Mouse (Mus musculus): Measurements from ENCODE around the gene Srcap. TPM values are rescaled to one million over a fixed set of nuclear protein-coding genes. Genes with fewer than 3 reads are reported as not detected.

Gene Srcap
- polyA plus RNA-seq, 1 experiment, result 98.5 TPM

- H3K4me1 ChIP-seq (ENCODE audit: control insufficient read depth, insufficient read depth, low read length), result no peaks in the 10 kb centered on the region
- H3K27ac ChIP-seq (ENCODE audit: control insufficient read depth, insufficient read depth, low read depth, low read length, poor library complexity), result no peak overlapping the region
- no peak for TF ChIP-seq POLR2A (IDR thresholded peaks at IDR 0.05; ENCODE audit: borderline replicate concordance, control insufficient read depth, low read depth, low read length)
- H3K4me3 ChIP-seq (replicated peaks; ENCODE audit: control insufficient read depth, low read depth, low read length), result no peak overlapping the region
- WGBS, result 64% methylated on average over 6 of the region's 6 CpGs
Observed at GRCm38 (mm10) chr7:127607150-127607549, 95.4 kb downstream of the Srcap start.

Other genes with a start within 250 kb of the Srcap start
- 28.4 and 64.7 TPM in 2 replicates for gene Sephs2, start 237.9 kb upstream of the Srcap start, polyA plus RNA-seq (2011; ENCODE audit: insufficient read depth, insufficient read length, low replicate concordance, missing spikeins)
- 11.9 and 51.9 TPM in 2 replicates for gene Itgal, start 215.7 kb upstream of the Srcap start, polyA plus RNA-seq (2011; ENCODE audit: insufficient read depth, insufficient read length, low replicate concordance, missing spikeins)
- 2.9 and 5.1 TPM in 2 replicates for gene Zfp768, start 166.4 kb upstream of the Srcap start, polyA plus RNA-seq (2011; ENCODE audit: insufficient read depth, insufficient read length, low replicate concordance, missing spikeins)
- 2.8 and 3.9 TPM in 2 replicates for gene Zfp747, start 135.9 kb upstream of the Srcap start, polyA plus RNA-seq (2011; ENCODE audit: insufficient read depth, insufficient read length, low replicate concordance, missing spikeins)
- gene 9130019O22Rik, start 124.8 kb upstream of the Srcap start, polyA plus RNA-seq (2011; ENCODE audit: insufficient read depth, insufficient read length, low replicate concordance, missing spikeins), result 1.2 and 2.4 TPM in 2 replicates
- 0.65 and 1.9 TPM in 2 replicates for gene E430018J23Rik, start 118.4 kb upstream of the Srcap start, polyA plus RNA-seq (2011; ENCODE audit: insufficient read depth, insufficient read length, low replicate concordance, missing spikeins)
- 2.1 and 2.5 TPM in 2 replicates for gene Zfp764, start 105.2 kb upstream of the Srcap start, polyA plus RNA-seq (2011; ENCODE audit: insufficient read depth, insufficient read length, low replicate concordance, missing spikeins)
- 20.9 and 21.4 TPM in 2 replicates for gene Zfp688, start 89.9 kb upstream of the Srcap start, polyA plus RNA-seq (2011; ENCODE audit: insufficient read depth, insufficient read length, low replicate concordance, missing spikeins)
- 2.0 and 3.1 TPM in 2 replicates for gene Zfp689, start 62.8 kb upstream of the Srcap start, polyA plus RNA-seq (2011; ENCODE audit: insufficient read depth, insufficient read length, low replicate concordance, missing spikeins)
- 70.4 and 119 TPM in 2 replicates for gene Prr14, start 52.4 kb upstream of the Srcap start, polyA plus RNA-seq (2011; ENCODE audit: insufficient read depth, insufficient read length, low replicate concordance, missing spikeins)
- 44.9 and 98.7 TPM in 2 replicates for gene Fbrs, start 32.8 kb upstream of the Srcap start, polyA plus RNA-seq (2011; ENCODE audit: insufficient read depth, insufficient read length, low replicate concordance, missing spikeins)
- 5.3 and 7.8 TPM in 2 replicates for gene Gm42715, start 7.6 kb downstream of the Srcap start, polyA plus RNA-seq (2011; ENCODE audit: insufficient read depth, insufficient read length, low replicate concordance, missing spikeins)
- gene Tmem265, start 49.4 kb downstream of the Srcap start, polyA plus RNA-seq (2011; ENCODE audit: insufficient read depth, insufficient read length, low replicate concordance, missing spikeins), result 20.5 and 41.0 TPM in 2 replicates
- gene Phkg2, start 61.4 kb downstream of the Srcap start, polyA plus RNA-seq (2011; ENCODE audit: insufficient read depth, insufficient read length, low replicate concordance, missing spikeins), result 83.6 and 169 TPM in 2 replicates
- gene Ccdc189, start 76.6 kb downstream of the Srcap start, polyA plus RNA-seq (2011; ENCODE audit: insufficient read depth, insufficient read length, low replicate concordance, missing spikeins), result 9.9 and 15.2 TPM in 2 replicates
- 52.7 and 66.7 TPM in 2 replicates for gene Rnf40, start 76.8 kb downstream of the Srcap start, polyA plus RNA-seq (2011; ENCODE audit: insufficient read depth, insufficient read length, low replicate concordance, missing spikeins)
- gene Zfp629, start 103.8 kb downstream of the Srcap start, polyA plus RNA-seq (2011; ENCODE audit: insufficient read depth, insufficient read length, low replicate concordance, missing spikeins), result 6.3 and 14.2 TPM in 2 replicates
- 44.5 and 65.5 TPM in 2 replicates for gene Bcl7c, start 196.9 kb downstream of the Srcap start, polyA plus RNA-seq (2011; ENCODE audit: insufficient read depth, insufficient read length, low replicate concordance, missing spikeins)
- not detected in 2 replicates for gene Ctf1, start 200.8 kb downstream of the Srcap start, polyA plus RNA-seq (2011; ENCODE audit: insufficient read depth, insufficient read length, low replicate concordance, missing spikeins)
- not detected in 2 replicates for gene Ctf2, start 220.2 kb downstream of the Srcap start, polyA plus RNA-seq (2011; ENCODE audit: insufficient read depth, insufficient read length, low replicate concordance, missing spikeins)
- gene Fbxl19, start 232.6 kb downstream of the Srcap start, polyA plus RNA-seq (2011; ENCODE audit: insufficient read depth, insufficient read length, low replicate concordance, missing spikeins), result 18.8 and 23.0 TPM in 2 replicates

Measured in bone marrow, adult 2 months (tissue).